Mouse (Mus musculus) kidney, postnatal 0 days (tissue): ENCODE data around the gene Bloc1s4. TPM values are rescaled to one million over a fixed set of nuclear protein-coding genes. Genes with fewer than 3 reads are reported as not detected.

Experiments used
- ATAC-seq: fragments of 200-750 bp; cut with Nextera tagmentation; replicated peaks from 2 replicates; pipeline ENCODE4 v1.8.0; 2017; ENCODE audit warnings: low read depth, moderate number of reproducible peaks, moderate TSS enrichment, moderate library complexity; ENCODE audit not compliant: low FRiP score
- DNase-seq: peaks from one replicate; pipeline ENCODE4 v3.0.0-alpha.2; 2016; ENCODE audit warnings: low spot score
- H3K27ac ChIP-seq: fragments of 300-500 bp; sonication (generic); 2 replicates; pipeline ENCODE4 v1.5.1; 2014; ENCODE audit warnings: mild to moderate bottlenecking
- H3K27me3 ChIP-seq: fragments of 300-500 bp; sonication (generic); 2 replicates; pipeline ENCODE4 v1.6.1; 2014; ENCODE audit warnings: low read length, mixed read lengths; ENCODE audit not compliant: insufficient read depth
- H3K36me3 ChIP-seq: fragments of 300-500 bp; sonication (generic); 2 replicates; pipeline ENCODE4 v1.6.1; 2014; ENCODE audit warnings: low read length, mixed read lengths; ENCODE audit not compliant: insufficient read depth
- H3K4me1 ChIP-seq: fragments of 300-500 bp; sonication (generic); replicated peaks from 2 replicates; pipeline ENCODE4 v1.6.1; 2014; ENCODE audit warnings: antibody characterized with exemption, low read length, mixed read lengths; ENCODE audit not compliant: insufficient read depth
- H3K4me2 ChIP-seq: fragments of 300-500 bp; sonication (generic); 2 replicates; pipeline ENCODE4 v1.6.1; 2014; ENCODE audit warnings: mild to moderate bottlenecking, low read length, moderate library complexity, mixed read lengths
- H3K4me3 ChIP-seq: fragments of 300-500 bp; sonication (generic); replicated peaks from 2 replicates; pipeline ENCODE4 v1.5.1; 2014; ENCODE audit warnings: low read depth, low read length
- H3K9ac ChIP-seq: fragments of 300-500 bp; sonication (generic); 2 replicates; pipeline ENCODE4 v1.6.1; 2014; ENCODE audit warnings: low read depth, low read length
- H3K9me3 ChIP-seq: fragments of 300-500 bp; sonication (generic); replicated peaks from 2 replicates; pipeline ENCODE4 v1.6.1; 2016; ENCODE audit warnings: low read length, inconsistent platforms, mixed read lengths
- CTCF ChIP-seq: IDR thresholded peaks from 2 replicates; pipeline ENCODE4 v1.5.1; 2016; ENCODE audit warnings: antibody characterized with exemption, low read depth, mild to moderate bottlenecking, moderate library complexity
- WGBS: fragments of 180-500 bp; shearing (Covaris S2); extraction: QIAGEN DNeasy Blood & Tissue Kit; methylation state at CpG from one replicate; pipeline ENCODE4 v1.1.7; 2014; 5-methylcytosine and 5-hydroxymethylcytosine counted together
- polyA plus RNA-seq: library from polyadenylated mRNA; unstranded; fragments of >200 nt; fragmentation: Nextera tagmentation; extraction: Ambion mirVana; gene quantifications from 2 replicates; pipeline ENCODE4 v1.2.1, GENCODE M21; 2015

The Bloc1s4 gene
- polyA plus RNA-seq, 1 experiment from 2014 or later: 33.7 TPM

DNA sequence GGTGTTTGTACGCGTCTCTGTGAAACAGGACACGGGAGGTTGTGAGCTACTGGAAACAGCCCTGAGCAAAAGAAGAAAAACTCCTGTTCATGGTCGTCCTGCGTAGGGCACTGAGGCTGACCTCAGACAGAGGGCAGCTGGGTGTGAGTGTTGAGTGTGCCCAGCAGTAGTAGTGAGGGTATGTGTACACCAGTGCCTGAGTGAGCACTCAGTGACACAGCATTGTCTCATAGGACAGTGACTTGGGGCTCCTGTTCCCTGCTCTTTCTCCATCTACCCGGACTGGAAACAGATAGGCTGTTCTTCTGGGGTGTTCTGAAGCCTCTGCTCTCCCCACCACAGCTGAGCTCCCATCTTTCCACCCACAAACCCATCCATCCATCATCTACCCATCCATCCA lies 13.3 kb downstream of the Bloc1s4 start:
- Histone ChIP-seq H3K4me1 (no peaks in the 10 kb centered on the region), H3K9me3 (no peaks in the 10 kb centered on the region), H3K36me3 (no peaks in the 10 kb centered on the region), H3K4me2 (no peak overlapping the region), H3K27ac (no peak overlapping the region), H3K4me3 (no peak overlapping the region), H3K27me3 (no peaks in the 10 kb centered on the region), H3K9ac (no peak overlapping the region)
- no peak for TF ChIP-seq CTCF
- WGBS: 48% methylated on average over 6 of the region's 6 CpGs
- no peak for DNase-seq
- no peak for ATAC-seq

DNA sequence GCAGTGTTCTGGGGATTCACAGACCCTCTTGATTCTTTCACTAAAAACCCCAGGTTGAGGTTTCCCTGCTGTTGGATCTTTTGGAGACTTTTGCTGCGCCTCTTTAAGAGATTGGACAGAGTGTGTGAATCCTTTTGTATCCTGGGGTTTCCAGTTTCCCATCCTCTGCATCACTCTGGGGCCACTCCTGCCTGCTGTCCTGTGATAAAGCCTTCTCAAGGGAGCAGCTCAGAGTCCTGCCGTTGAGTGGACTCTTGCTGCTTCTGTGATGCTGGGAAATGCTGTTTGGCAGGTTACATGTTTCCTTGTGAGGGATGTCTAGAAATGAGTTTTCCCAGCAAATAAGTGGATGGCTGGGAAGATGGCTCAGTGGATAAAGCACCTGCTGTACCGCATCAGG lies 15.0 kb downstream of the Bloc1s4 start:
- 72% methylated on average over 3 of the region's 3 CpGs for WGBS
- no peak for TF ChIP-seq CTCF

DNA sequence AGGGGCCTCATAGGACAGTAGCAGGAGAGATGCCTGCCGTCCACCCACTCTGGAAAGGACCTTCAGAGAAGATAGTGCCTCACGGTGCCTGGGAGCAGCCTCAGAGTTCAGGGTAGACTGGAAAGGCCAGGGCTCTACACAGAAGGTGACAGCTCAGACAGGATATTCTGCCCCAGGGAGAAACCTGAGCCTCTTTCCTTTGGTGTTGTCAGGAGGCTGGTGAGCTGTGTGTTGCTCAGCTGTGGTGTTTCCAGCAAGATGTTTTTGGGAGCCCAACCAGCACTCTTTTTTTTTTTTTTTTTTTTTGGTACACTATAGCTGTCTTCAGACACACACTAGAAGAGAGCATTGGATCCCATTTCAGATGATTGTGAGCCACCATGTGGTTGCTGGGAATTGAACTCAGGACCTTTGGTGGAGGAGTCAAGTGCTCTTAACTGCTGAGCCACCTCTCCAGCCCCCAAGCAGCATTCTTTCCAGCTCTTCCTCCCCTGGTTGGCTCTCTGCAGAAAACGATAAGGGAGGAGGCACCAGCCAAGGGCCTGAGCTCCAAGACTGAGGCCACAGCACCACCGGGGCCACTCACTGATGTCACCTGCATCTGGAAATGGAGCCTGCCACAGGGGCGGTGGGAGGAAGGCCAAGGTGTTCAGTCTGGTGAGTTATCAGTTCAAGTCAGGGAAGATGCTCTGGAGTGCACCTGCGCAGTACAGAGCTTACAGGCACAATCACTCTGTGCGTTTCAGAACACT lies 16.4 kb downstream of the Bloc1s4 start:
- ATAC-seq (no peak), DNase-seq (no peak)
- H3K27me3 ChIP-seq: no peaks in the 10 kb centered on the region
- no peak overlapping the region for H3K4me3 ChIP-seq
- H3K9ac ChIP-seq: no peak overlapping the region
- no peak overlapping the region for H3K4me2 ChIP-seq
- H3K4me1 ChIP-seq: no peaks in the 10 kb centered on the region
- no peak for TF ChIP-seq CTCF
- WGBS: 52% methylated on average over 7 of the region's 7 CpGs
- H3K9me3 ChIP-seq: no peaks in the 10 kb centered on the region
- H3K36me3 ChIP-seq: no peaks in the 10 kb centered on the region
- H3K27ac ChIP-seq: no peak overlapping the region

More for the DNA sequence above, 15.0 kb downstream of the Bloc1s4 start:
- H3K36me3 ChIP-seq: no peaks in the 10 kb centered on the region
- H3K27me3 ChIP-seq: no peaks in the 10 kb centered on the region
- ATAC-seq: no peak
- no peak overlapping the region for H3K4me3 ChIP-seq
- H3K4me2 ChIP-seq: no peak overlapping the region
- no peaks in the 10 kb centered on the region for H3K9me3 ChIP-seq
- H3K9ac ChIP-seq: no peak overlapping the region
- no peaks in the 10 kb centered on the region for H3K4me1 ChIP-seq
- no peak for DNase-seq
- H3K27ac ChIP-seq: no peak overlapping the region

DNA sequence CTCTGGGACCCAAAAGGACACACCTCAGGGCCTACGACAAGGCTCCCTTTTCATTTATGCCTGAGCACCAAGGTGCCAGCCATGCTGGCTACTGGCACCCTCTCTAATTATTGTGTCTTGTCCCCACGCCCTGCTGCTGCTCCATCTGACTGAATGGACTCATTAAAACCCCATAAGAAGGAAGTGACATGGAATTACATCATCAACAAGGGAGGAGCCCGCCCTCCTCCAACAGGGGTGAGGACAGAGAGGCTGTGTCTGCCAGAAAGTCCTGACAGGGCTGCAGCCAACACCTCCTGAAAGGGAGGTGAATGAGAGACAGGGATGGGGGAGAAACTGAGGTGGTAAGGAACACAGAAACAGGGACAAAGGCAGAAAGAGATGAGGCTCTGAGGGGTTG lies 17.8 kb downstream of the Bloc1s4 start:
- no peak for TF ChIP-seq CTCF
- Histone ChIP-seq H3K27me3 (no peaks in the 10 kb centered on the region), H3K4me3 (no peak overlapping the region), H3K9ac (no peak overlapping the region), H3K9me3 (no peaks in the 10 kb centered on the region), H3K36me3 (no peaks in the 10 kb centered on the region), H3K4me1 (no peaks in the 10 kb centered on the region), H3K4me2 (no peak overlapping the region), H3K27ac (no peak overlapping the region)
- 83% methylated on average over 3 of the region's 3 CpGs for WGBS
- ATAC-seq (no peak), DNase-seq (no peak)

DNA sequence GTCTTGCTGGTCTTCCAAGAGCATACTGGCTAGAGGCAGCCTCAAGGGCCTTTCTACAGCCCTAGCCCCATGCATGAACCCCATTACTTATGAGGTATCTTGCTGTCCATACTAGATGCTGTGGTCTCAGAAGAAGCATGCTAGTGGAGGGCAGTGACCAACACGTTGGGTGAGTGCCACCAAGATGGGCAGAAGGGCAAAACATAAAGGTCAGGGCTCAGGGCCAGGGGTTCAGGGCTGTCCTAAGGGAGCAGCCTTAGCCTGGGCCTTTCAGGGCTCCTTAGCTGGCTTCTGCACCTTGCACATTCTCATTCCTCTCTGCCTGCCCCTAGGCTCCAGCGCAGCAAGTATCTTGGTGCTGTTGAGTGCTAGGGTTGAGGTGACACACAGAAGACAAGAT lies 18.5 kb downstream of the Bloc1s4 start:
- Histone ChIP-seq H3K9me3 (no peaks in the 10 kb centered on the region), H3K4me1 (no peaks in the 10 kb centered on the region), H3K27ac (no peak overlapping the region), H3K36me3 (no peaks in the 10 kb centered on the region), H3K4me2 (no peak overlapping the region), H3K4me3 (no peak overlapping the region), H3K9ac (no peak overlapping the region), H3K27me3 (no peaks in the 10 kb centered on the region)
- no peak for TF ChIP-seq CTCF
- no peak for DNase-seq
- 97% methylated on average over 2 of the region's 2 CpGs for WGBS
- ATAC-seq: no peak

DNA sequence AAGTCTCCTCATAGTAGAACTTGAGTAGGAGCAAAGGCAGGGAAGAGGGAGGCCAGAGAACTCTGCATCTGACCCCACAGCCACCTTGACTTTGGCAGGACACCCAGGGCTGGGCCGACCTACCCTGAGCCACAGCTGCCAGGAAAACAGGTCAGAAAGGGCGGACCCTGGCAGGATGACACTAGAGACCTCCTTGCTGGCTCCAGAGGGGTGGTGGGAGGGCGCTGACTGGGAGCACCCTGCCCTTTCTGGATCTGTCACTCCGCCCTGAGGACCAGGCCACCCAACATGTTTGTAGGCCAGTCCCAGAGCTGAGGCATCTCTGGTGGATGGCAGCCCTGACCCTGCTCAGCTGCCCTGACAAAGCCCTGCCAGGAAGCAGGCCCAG lies 19.4 kb downstream of the Bloc1s4 start:
- ATAC-seq: no peak
- no peak for DNase-seq
- H3K27me3 ChIP-seq: no peaks in the 10 kb centered on the region
- H3K4me3 ChIP-seq: no peak overlapping the region
- no peaks in the 10 kb centered on the region for H3K4me1 ChIP-seq
- H3K9me3 ChIP-seq: no peaks in the 10 kb centered on the region
- H3K36me3 ChIP-seq: no peaks in the 10 kb centered on the region
- H3K9ac ChIP-seq: no peak overlapping the region
- no peak overlapping the region for H3K27ac ChIP-seq
- no peak overlapping the region for H3K4me2 ChIP-seq
- no peak for TF ChIP-seq CTCF
- WGBS: 64% methylated on average over 4 of the region's 4 CpGs
